Mouse (Mus musculus) thymus, postnatal 25 days (tissue): Measurements from ENCODE around the gene Lpp.
"Not testable (repeated sequence)": the region's sequence is repeated elsewhere in the genome, so short reads cannot be mapped to it uniquely, and the experiment has no call there.

Experiments
- DNase-seq: peaks from one replicate; pipeline ENCODE4 v3.0.0; 2022

Lpp gene

GRCm38 (mm10) chr16:24950112-24950743 lies 556.9 kb downstream of the Lpp start:
- DNase-seq: no peak

GRCm38 (mm10) chr16:24951909-24952308 lies 558.6 kb downstream of the Lpp start:
- no peak for DNase-seq

GRCm38 (mm10) chr16:24955054-24955453 lies 561.7 kb downstream of the Lpp start:
- DNase-seq: no peak

- no peak for DNase-seq
These were observed 565.4 kb downstream of the Lpp start for GRCm38 (mm10) chr16:24958661-24959060.

GRCm38 (mm10) chr16:24960901-24961806 lies 567.8 kb downstream of the Lpp start:
- no peak for DNase-seq

GRCm38 (mm10) chr16:24964311-24964710 lies 571.0 kb downstream of the Lpp start:
- no peak for DNase-seq

- DNase-seq: no peak
These were observed 571.8 kb downstream of the Lpp start for GRCm38 (mm10) chr16:24965091-24965490.

- DNase-seq: no peak
These were observed 573.2 kb downstream of the Lpp start for GRCm38 (mm10) chr16:24966460-24966859.

- no peak for DNase-seq
These were observed 579.8 kb downstream of the Lpp start for GRCm38 (mm10) chr16:24973009-24973631.

GRCm38 (mm10) chr16:24977771-24978170 lies 584.5 kb downstream of the Lpp start:
- no peak for DNase-seq

- no peak for DNase-seq
These were observed 584.9 kb downstream of the Lpp start for GRCm38 (mm10) chr16:24978226-24978625.

- no peak for DNase-seq
These were observed 586.1 kb downstream of the Lpp start for GRCm38 (mm10) chr16:24979391-24979790.

- DNase-seq: no peak
These were observed 589.5 kb downstream of the Lpp start for GRCm38 (mm10) chr16:24982828-24983227.

GRCm38 (mm10) chr16:24990331-24990730 lies 597.0 kb downstream of the Lpp start:
- DNase-seq: no peak

GRCm38 (mm10) chr16:24991059-24991541 lies 597.8 kb downstream of the Lpp start:
- DNase-seq: no peak

- DNase-seq: no peak
These were observed 598.7 kb downstream of the Lpp start for GRCm38 (mm10) chr16:24991995-24992394.

GRCm38 (mm10) chr16:24992494-24992893 lies 599.2 kb downstream of the Lpp start:
- DNase-seq: no peak

- no peak for DNase-seq
These were observed 617.9 kb downstream of the Lpp start for GRCm38 (mm10) chr16:25010980-25011877.

GRCm38 (mm10) chr16:25012938-25013337 lies 619.6 kb downstream of the Lpp start:
- DNase-seq: no peak

- no peak for DNase-seq
These were observed 623.0 kb downstream of the Lpp start for GRCm38 (mm10) chr16:25016261-25016836.

- DNase-seq: no peak
These were observed 623.7 kb downstream of the Lpp start for GRCm38 (mm10) chr16:25017046-25017445.

GRCm38 (mm10) chr16:25021743-25022359 lies 628.5 kb downstream of the Lpp start:
- not testable (repeated sequence) for DNase-seq
